Mouse (Mus musculus) telencephalon, adult 2 months (tissue): ENCODE measurements at regions not wholly inside any gene's neighbourhood (a gene's known extent, or its start where the extent isn't known, plus 50 kb on each side); places are given as distances from the start of the nearest gene placed in this dataset.
A peak's percentile ranks its signal among the peaks of the same experiment; 100 is the strongest.

ENCODE experiments used
- DNase-seq: peaks from one replicate; pipeline ENCODE4 v3.0.0-alpha.2; 2011; ENCODE audit warnings: low read depth, low spot score

GRCm38 (mm10) chr16:75304743-75305142, 281.1 kb downstream of the Lipi start:
- no peak for DNase-seq

GRCm38 (mm10) chr16:75297416-75297815, 288.4 kb downstream of the Lipi start:
- no peak for DNase-seq

GRCm38 (mm10) chr16:75292736-75293428, 293.0 kb downstream of the Lipi start:
- DNase-seq: no peak

GRCm38 (mm10) chr16:75291194-75291593, 294.7 kb downstream of the Lipi start:
- DNase-seq: no peak

- no peak for DNase-seq
These were observed 298.7 kb downstream of the Lipi start for GRCm38 (mm10) chr16:75287150-75287549.

GRCm38 (mm10) chr16:75285811-75286210, 300.1 kb downstream of the Lipi start:
- peak; percentile 48 for DNase-seq

- DNase-seq: peak; percentile 50
These were observed 322.0 kb downstream of the Lipi start for GRCm38 (mm10) chr16:75263903-75264302.

- DNase-seq: no peak
These were observed 330.9 kb downstream of the Lipi start for GRCm38 (mm10) chr16:75254981-75255380.

- no peak for DNase-seq
These were observed 336.7 kb downstream of the Lipi start for GRCm38 (mm10) chr16:75249170-75249569.

- no peak for DNase-seq
These were observed 345.5 kb downstream of the Lipi start for GRCm38 (mm10) chr16:75240383-75240782.

GRCm38 (mm10) chr16:75232133-75232532, 353.7 kb downstream of the Lipi start:
- peak; percentile 62 for DNase-seq

GRCm38 (mm10) chr16:75193404-75193803, 392.5 kb downstream of the Lipi start:
- no peak for DNase-seq

GRCm38 (mm10) chr16:75190316-75190715, 395.5 kb downstream of the Lipi start:
- no peak for DNase-seq

GRCm38 (mm10) chr16:75166040-75166439, 419.8 kb downstream of the Lipi start:
- DNase-seq: no peak

GRCm38 (mm10) chr16:75164969-75165726, 420.7 kb downstream of the Lipi start:
- DNase-seq: no peak

GRCm38 (mm10) chr16:75159740-75160139, 426.1 kb downstream of the Lipi start:
- no peak for DNase-seq

- peak; percentile 81 for DNase-seq
These were observed 430.3 kb downstream of the Lipi start for GRCm38 (mm10) chr16:75155441-75156038.
